Mouse (Mus musculus) lung, embryonic 14.5 days (tissue): ENCODE data around the gene Dazl. TPM values are rescaled to one million over a fixed set of nuclear protein-coding genes. Genes with fewer than 3 reads are reported as not detected.
"Not testable (repeated sequence)": the region's sequence is repeated elsewhere in the genome, so short reads cannot be mapped to it uniquely, and the experiment has no call there.

Experiments used
- ATAC-seq: fragments of 200-750 bp; cut with Nextera tagmentation; 2 replicates; pipeline ENCODE4 v1.8.0; 2017; ENCODE audit warnings: mild to moderate bottlenecking, moderate TSS enrichment, moderate library complexity; ENCODE audit not compliant: insufficient read depth
- DNase-seq: peaks from one replicate; pipeline ENCODE4 v3.0.0-alpha.2; 2015
- H3K27ac ChIP-seq: fragments of 300-500 bp; sonication (generic); 2 replicates; pipeline ENCODE4 v1.5.1; 2014; ENCODE audit warnings: low read depth, mild to moderate bottlenecking, moderate library complexity
- H3K27me3 ChIP-seq: fragments of 300-500 bp; sonication (generic); 2 replicates; pipeline ENCODE4 v1.6.1; 2014; ENCODE audit warnings: low read length, control low read depth; ENCODE audit not compliant: insufficient read depth
- H3K36me3 ChIP-seq: fragments of 300-500 bp; sonication (generic); 2 replicates; pipeline ENCODE4 v1.6.1; 2014; ENCODE audit warnings: control low read depth; ENCODE audit not compliant: insufficient read depth
- H3K4me1 ChIP-seq: fragments of 300-500 bp; sonication (generic); 2 replicates; pipeline ENCODE4 v1.6.1; 2014; ENCODE audit warnings: antibody characterized with exemption, control low read depth; ENCODE audit not compliant: insufficient read depth
- H3K4me2 ChIP-seq: fragments of 300-500 bp; sonication (generic); 2 replicates; pipeline ENCODE4 v1.6.1; 2014; ENCODE audit warnings: mild to moderate bottlenecking
- H3K4me3 ChIP-seq: fragments of 300-500 bp; sonication (generic); 2 replicates; pipeline ENCODE4 v1.5.1; 2014; ENCODE audit warnings: low read depth, low read length
- H3K9ac ChIP-seq: fragments of 300-500 bp; sonication (generic); 2 replicates; pipeline ENCODE4 v1.6.1; 2014
- H3K9me3 ChIP-seq: fragments of 300-500 bp; sonication (generic); 2 replicates; pipeline ENCODE4 v1.6.1; 2016; ENCODE audit warnings: low read depth, low read length, control low read depth
- CTCF ChIP-seq: IDR thresholded peaks from 2 replicates; pipeline ENCODE4 v1.5.1; 2016; ENCODE audit warnings: antibody characterized with exemption, low read depth
- WGBS: fragments of 180-500 bp; shearing (Covaris S2); extraction: QIAGEN DNeasy Blood & Tissue Kit; methylation state at CpG from one replicate; pipeline ENCODE4 v1.1.7; 2014; 5-methylcytosine and 5-hydroxymethylcytosine counted together
- polyA plus RNA-seq: library from polyadenylated mRNA; unstranded; fragments of >200 nt; fragmentation: Nextera tagmentation; extraction: Ambion mirVana; gene quantifications from 2 replicates; pipeline ENCODE4 v1.2.1, GENCODE M21; 2014

The Dazl gene
- polyA plus RNA-seq, 1 experiment from 2014 or later, result 0.30 TPM

DNA sequence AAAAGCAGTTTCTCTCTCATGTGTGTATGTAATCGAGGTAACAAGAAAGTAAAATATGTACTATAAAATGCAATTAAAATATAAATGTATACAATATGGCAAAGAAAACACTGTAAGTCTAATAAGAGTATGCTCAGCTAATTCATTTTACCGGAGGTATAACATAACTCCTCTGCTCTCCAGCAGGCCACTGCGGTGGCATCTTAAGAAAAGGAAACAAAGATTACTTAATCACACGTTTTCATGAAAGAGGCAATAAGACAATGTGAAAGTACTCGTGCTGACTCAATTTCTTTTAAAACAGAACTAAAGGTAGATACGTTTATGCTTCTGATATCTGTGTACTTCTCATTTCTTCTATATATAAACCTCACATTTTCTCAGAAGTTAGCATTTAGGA lies 8.6 kb downstream of the Dazl start:
- Histone ChIP-seq H3K9me3 (no peaks in the 10 kb centered on the region), H3K27ac (no peak overlapping the region), H3K9ac (no peak overlapping the region), H3K36me3 (no peaks in the 10 kb centered on the region), H3K4me2 (no peak overlapping the region), H3K27me3 (no peaks in the 10 kb centered on the region), H3K4me3 (no peak overlapping the region), H3K4me1 (no peaks in the 10 kb centered on the region)
- ATAC-seq (no peak), DNase-seq (no peak)
- WGBS, result 55% methylated on average over 6 of the region's 6 CpGs
- no peak for TF ChIP-seq CTCF

DNA sequence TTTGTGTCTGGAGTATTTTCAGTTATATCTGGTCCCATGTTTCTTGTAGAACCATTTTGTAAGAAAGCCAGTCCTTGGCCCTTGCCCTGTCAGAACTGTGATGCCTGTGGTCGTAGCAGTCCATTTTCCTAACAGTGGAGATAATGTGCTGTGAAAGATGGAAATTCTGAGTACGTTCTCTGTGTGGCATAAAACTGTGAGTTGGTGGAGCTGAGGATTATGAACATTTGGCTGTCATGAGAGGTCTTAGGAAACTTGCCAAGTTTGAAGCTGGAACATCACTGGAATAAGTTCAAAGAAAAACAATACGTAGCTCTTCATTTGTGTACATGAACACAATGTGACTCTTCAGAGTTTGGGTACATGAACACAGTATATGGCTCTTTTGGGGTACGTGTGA lies 31.8 kb downstream of the Dazl start:
- H3K4me1 ChIP-seq, H3K27me3 ChIP-seq, H3K9me3 ChIP-seq, H3K36me3 ChIP-seq, H3K4me3 ChIP-seq, H3K9ac ChIP-seq, H3K4me2 ChIP-seq, H3K27ac ChIP-seq: not testable (repeated sequence)
- peak; percentile 63; the same call in 1 of the 2 replicates for ATAC-seq
- 32% methylated on average over 4 of the region's 4 CpGs for WGBS
- DNase-seq, result peak; percentile 70

DNA sequence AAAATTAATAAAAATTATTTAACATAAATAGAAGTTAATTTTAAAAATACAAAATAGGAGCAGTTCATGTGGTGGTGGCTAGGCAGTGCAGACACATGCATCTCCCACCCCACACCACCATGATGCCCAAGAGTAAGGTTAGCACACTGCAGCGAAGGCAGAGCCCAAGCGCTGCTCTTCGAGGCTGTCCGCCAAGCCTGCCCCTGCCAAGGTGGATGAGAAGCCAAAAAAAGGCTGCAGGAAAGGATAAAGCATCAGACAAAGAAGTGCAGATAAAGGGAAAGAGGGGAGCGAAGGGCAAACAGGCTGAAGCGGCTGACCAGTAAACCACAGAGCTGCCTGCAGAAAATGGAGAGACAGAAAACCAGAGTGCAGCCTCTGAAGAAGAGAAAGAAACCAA lies 32.6 kb downstream of the Dazl start:
- WGBS, result 82% methylated on average over 6 of the region's 6 CpGs
- Histone ChIP-seq H3K4me2 (no peak overlapping the region), H3K27ac (no peak overlapping the region), H3K9me3 (no peaks in the 10 kb centered on the region), H3K9ac (no peak overlapping the region), H3K4me3 (no peak overlapping the region), H3K4me1 (no peaks in the 10 kb centered on the region), H3K27me3 (no peaks in the 10 kb centered on the region), H3K36me3 (no peaks in the 10 kb centered on the region)
- no peak for DNase-seq
- no peak for TF ChIP-seq CTCF
- no peak for ATAC-seq

DNA sequence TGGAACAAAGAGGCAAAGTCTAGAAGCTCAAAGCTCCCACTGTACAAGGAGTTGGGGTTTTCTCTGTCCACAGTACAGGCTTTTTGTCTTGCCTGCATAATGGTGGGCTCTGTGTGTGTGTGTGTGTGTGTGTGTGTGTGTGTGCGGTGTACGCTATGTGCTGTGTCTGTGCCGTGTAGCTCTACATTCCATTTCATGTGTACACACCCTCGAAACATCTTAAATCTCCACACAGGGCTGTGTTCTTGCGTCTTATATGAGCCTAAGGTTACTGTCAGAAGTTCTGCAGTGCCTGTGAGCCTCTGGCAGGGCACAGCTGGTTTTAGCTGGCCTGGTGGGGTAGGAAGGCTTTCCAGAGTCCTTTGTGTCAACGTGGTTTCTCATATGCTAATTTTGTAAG lies 46.8 kb downstream of the Dazl start:
- no peak overlapping the region for H3K9ac ChIP-seq

DNA sequence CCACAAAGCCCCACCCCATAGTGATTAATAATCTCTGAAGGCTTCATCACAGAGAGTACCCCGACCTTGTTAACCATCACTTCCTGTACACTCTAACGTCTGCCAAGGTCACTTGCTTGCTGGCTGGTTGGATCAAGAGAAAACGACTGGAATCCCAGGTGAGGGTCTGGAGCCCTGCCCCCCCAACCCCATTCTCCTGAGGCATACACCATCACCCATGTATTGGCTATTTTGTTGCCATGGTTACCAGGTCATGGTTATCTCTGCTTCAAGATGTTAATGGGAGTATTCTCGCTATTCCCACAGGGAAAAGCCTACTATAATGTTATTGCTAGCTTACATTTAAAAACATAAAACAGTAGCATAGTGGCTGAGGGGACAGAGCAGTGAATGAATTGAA lies 48.8 kb downstream of the Dazl start:
- no peaks in the 10 kb centered on the region for H3K4me1 ChIP-seq
- ATAC-seq (no peak), DNase-seq (no peak)
- no peaks in the 10 kb centered on the region for H3K36me3 ChIP-seq
- H3K9me3 ChIP-seq, result no peaks in the 10 kb centered on the region
- H3K4me3 ChIP-seq, result no peak overlapping the region
- no peak overlapping the region for H3K4me2 ChIP-seq
- H3K27me3 ChIP-seq, result no peaks in the 10 kb centered on the region
- H3K27ac ChIP-seq, result no peak overlapping the region
- TF ChIP-seq CTCF, result no peak
- whole genome bisulfite sequencing, result 47% methylated on average over 4 of the region's 4 CpGs
- no peak overlapping the region for H3K9ac ChIP-seq

More for the DNA sequence above, 46.8 kb downstream of the Dazl start:
- Histone ChIP-seq H3K27ac (no peak overlapping the region), H3K9me3 (no peaks in the 10 kb centered on the region), H3K36me3 (no peaks in the 10 kb centered on the region), H3K4me3 (no peak overlapping the region), H3K4me1 (no peaks in the 10 kb centered on the region), H3K4me2 (no peak overlapping the region), H3K27me3 (no peaks in the 10 kb centered on the region)
- ATAC-seq (no peak), DNase-seq (no peak)
- 75% methylated on average over 6 of the region's 6 CpGs for WGBS
- no peak for TF ChIP-seq CTCF

DNA sequence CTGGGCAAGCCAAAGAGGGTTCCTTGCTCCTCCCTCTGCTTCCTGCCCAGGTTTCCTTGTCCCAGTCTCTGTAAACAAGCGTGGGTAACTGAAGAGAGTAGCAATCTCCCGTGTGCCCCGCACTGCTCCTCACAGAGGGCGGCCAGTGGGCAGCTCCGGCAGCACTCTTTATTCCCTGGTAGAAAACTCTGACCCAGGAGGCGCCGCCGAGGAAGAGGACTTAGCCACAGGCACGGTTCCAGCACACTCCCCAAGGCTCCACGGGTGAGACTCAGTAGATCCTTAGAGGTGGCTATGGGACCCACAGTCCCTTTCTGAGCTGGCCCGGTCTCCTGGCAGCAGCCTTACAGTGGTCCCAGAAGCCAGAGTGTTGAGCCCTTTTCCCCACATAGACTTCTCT lies 50.1 kb downstream of the Dazl start:
- no peak for TF ChIP-seq CTCF
- Histone ChIP-seq H3K36me3 (no peaks in the 10 kb centered on the region), H3K9ac (no peak overlapping the region), H3K4me2 (no peak overlapping the region), H3K27ac (no peak overlapping the region), H3K4me1 (no peaks in the 10 kb centered on the region), H3K9me3 (no peaks in the 10 kb centered on the region), H3K27me3 (no peaks in the 10 kb centered on the region), H3K4me3 (no peak overlapping the region)
- no peak for ATAC-seq
- 74% methylated on average over 11 of the region's 11 CpGs for WGBS
- DNase-seq, result no peak

DNA sequence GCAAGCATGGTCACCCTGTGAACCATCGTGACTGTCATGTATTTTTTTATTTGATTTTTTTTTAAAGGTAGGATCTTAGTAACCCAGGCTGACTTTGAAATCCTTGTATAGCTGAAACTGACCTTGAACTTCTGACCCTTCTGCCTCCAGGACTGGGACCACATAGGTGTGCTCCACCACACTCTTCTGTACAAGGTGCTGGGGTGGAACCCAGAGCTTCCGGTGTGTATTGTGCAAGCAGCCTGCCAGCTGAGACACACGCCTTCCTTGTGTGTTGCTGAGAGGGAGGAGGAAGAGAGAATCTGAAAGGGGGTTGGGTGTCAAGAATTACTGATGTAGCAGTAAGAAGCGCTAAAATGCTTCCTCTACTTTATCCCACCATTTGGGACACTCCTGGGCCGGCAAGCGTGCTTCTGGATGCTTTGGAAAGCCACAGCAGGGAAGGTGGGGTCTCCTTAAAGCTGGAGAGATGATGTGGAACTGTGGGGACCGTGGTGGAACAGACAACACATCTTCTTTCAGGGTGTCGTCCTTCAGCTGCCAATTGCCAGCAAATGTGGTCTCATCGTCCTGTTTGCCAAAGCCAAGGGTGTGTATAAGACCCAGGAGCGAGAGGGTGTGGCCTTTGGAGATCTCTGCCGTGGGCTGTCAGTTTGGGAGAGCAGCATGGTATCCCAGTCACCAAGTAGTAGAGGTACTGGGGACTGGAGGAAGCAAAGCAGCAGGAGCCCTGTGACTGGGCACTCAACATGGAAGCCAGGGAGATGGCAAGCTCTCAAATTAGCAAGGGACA lies 55.4 kb downstream of the Dazl start:
- 0 out of 2 replicates have a peak, but pooled peaks cover 6% of the 10 kb centered on the region for H3K27me3 ChIP-seq
- no peaks in the 10 kb centered on the region for H3K4me1 ChIP-seq
- 49% methylated on average over 11 of the region's 11 CpGs for WGBS
- ATAC-seq (no peak), DNase-seq (no peak)
- H3K36me3 ChIP-seq, result no peaks in the 10 kb centered on the region
- no peaks in the 10 kb centered on the region for H3K9me3 ChIP-seq
- H3K27ac ChIP-seq, result no peak overlapping the region
- TF ChIP-seq CTCF, result no peak
- no peak overlapping the region for H3K9ac ChIP-seq
- H3K4me3 ChIP-seq, result no peak overlapping the region
- no peak overlapping the region for H3K4me2 ChIP-seq
